Mouse (Mus musculus) cerebellum, postnatal 10 days (tissue): ENCODE results near the gene Gm5767.
"Not testable (repeated sequence)": the region's sequence is repeated elsewhere in the genome, so short reads cannot be mapped to it uniquely, and the experiment has no call there.

Experiments used
- DNase-seq, 2 experiments: peaks; one replicate each; pipeline ENCODE4 v3.0.0; 2021; ENCODE audit warnings: mixed read lengths in 2 of 2

The Gm5767 gene

GRCm38 (mm10) chr16:8715513-8716080, 35.0 kb downstream of the Gm5767 start:
- DNase-seq, result no peak

- DNase-seq, result no peak
Observed at GRCm38 (mm10) chr16:8716300-8716699, 35.7 kb downstream of the Gm5767 start.

DNA sequence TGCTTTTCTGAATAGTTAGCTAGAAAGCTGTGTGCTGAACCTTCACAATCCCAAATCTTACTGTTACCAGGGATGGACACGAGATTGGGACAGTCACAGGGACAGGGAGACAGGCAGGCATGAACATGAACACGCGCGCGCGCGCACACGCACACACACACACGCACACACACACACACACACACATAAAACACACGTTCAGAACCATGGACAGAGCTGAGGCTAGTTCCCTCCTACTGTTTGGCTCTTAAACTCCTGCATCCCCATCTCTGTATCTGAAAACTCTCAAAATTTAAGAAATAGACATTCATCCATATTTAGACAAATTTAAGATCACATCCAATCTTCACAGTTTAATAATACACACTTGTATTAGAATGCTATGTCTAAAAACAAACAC, 37.2 kb downstream of the Gm5767 start:
- no peak for DNase-seq

DNA sequence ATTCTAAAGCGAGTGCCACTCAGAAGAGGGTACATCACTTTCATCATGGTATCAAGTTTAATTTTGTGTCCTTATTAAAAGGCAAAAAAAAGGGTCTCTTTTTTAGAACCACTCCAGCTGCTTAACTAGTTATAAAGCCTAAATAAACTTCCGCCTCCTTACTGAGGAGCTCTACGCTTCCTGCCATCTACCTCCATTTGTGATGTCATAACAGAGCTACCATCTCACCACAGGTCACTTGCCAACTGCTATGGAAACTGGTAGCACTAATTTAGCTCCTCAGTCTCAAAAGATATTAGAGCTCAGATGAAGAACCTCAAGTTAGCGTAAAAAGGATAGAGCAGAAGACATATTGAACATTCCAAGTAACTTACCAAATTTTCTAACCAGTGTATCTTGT, 39.9 kb downstream of the Gm5767 start:
- DNase-seq, result no peak

GRCm38 (mm10) chr16:8724031-8724430, 43.5 kb downstream of the Gm5767 start:
- no peak for DNase-seq

- DNase-seq, result no peak
Observed at GRCm38 (mm10) chr16:8725807-8726206, 45.2 kb downstream of the Gm5767 start.

GRCm38 (mm10) chr16:8728111-8728748, 47.7 kb downstream of the Gm5767 start:
- DNase-seq, result no peak

GRCm38 (mm10) chr16:8731630-8732029, 51.1 kb downstream of the Gm5767 start:
- DNase-seq, result no peak

DNA sequence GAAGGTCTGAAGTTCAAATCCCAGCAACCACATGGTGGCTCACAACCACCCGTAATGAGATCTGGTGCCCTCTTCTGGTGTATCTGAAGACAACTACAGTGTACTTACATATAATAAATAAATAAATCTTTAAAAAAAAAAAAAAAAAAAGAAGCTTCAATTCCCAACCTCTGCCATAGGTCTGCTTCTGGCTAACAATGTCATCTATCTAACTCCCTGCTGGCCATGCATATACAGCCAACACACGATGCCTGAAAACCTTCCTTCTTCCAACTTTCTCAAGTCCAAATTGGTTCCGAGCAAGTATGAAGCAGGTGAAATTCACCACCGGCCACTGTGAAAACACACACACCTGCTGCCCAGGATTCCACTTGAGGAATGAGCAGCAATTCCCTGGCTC, 51.9 kb downstream of the Gm5767 start:
- DNase-seq, result not testable (repeated sequence)
